Mouse (Mus musculus) liver, embryonic 18 days (tissue): Measurements from ENCODE around the gene Calm2. TPM values are rescaled to one million over a fixed set of nuclear protein-coding genes. Genes with fewer than 3 reads are reported as not detected.

Experiments used
- polyA plus RNA-seq: library from polyadenylated mRNA; depleted of rRNA; stranded (reverse); fragments of >200 nt; gene quantifications from 2 replicates; pipeline ENCODE4 v1.2.3, GENCODE M21; 2012; rRNA removed

Gene Calm2
- polyA plus RNA-seq = 184 and 197 TPM in 2 replicates

GRCm38 (mm10) chr17:87446767-87447611, at the start of gene Calm2:
Calm2 (minus strand) TSS chr17:87446935.

GRCm38 (mm10) chr17:87427511-87427910, 19.2 kb downstream of the Calm2 start, which contains the start of gene Stpg4:
Stpg4 (minus strand) TSS chr17:87427741.

Other genes with a start within 250 kb of the Calm2 start
- gene Mcfd2, start 181.0 kb downstream of the Calm2 start, polyA plus RNA-seq = 143 and 151 TPM in 2 replicates
- gene Ttc7, start 164.0 kb downstream of the Calm2 start, polyA plus RNA-seq = 6.2 and 6.8 TPM in 2 replicates
- gene Stpg4, start 19.2 kb downstream of the Calm2 start, polyA plus RNA-seq = not detected in 2 replicates
- 3.0 and 4.4 TPM in 2 replicates for gene Epcam, start 189.0 kb upstream of the Calm2 start, polyA plus RNA-seq
- 9.5 and 10.8 TPM in 2 replicates for gene Msh2, start 225.4 kb upstream of the Calm2 start, polyA plus RNA-seq